Mouse (Mus musculus) ovary, adult 18-20 months (tissue): Measurements from ENCODE around the gene Immp2l.
"Not testable (repeated sequence)": the region's sequence is repeated elsewhere in the genome, so short reads cannot be mapped to it uniquely, and the experiment has no call there.

Experiments used
- DNase-seq: peaks from one replicate; pipeline ENCODE4 v3.0.0; 2022; ENCODE audit warnings: low spot score, mixed read lengths

Immp2l gene

GRCm38 (mm10) chr12:41838334-41838847, 814.5 kb downstream of the Immp2l start:
- DNase-seq: no peak

- DNase-seq: no peak
Measured at GRCm38 (mm10) chr12:41839241-41839640, 815.4 kb downstream of the Immp2l start.

GRCm38 (mm10) chr12:41842694-41843329, 818.9 kb downstream of the Immp2l start:
- no peak for DNase-seq

- no peak for DNase-seq
Measured at GRCm38 (mm10) chr12:41851896-41852470, 828.1 kb downstream of the Immp2l start.

- not testable (repeated sequence) for DNase-seq
Measured at GRCm38 (mm10) chr12:41859652-41860051, 835.8 kb downstream of the Immp2l start.

GRCm38 (mm10) chr12:41868317-41868716, 844.4 kb downstream of the Immp2l start:
- DNase-seq: no peak

GRCm38 (mm10) chr12:41874015-41874414, 850.1 kb downstream of the Immp2l start:
- DNase-seq: no peak

- no peak for DNase-seq
Measured at GRCm38 (mm10) chr12:41877292-41877959, 853.5 kb downstream of the Immp2l start.

- no peak for DNase-seq
Measured at GRCm38 (mm10) chr12:41878493-41878892, 854.6 kb downstream of the Immp2l start.

- DNase-seq: no peak
Measured at GRCm38 (mm10) chr12:41878972-41879371, 855.1 kb downstream of the Immp2l start.

GRCm38 (mm10) chr12:41879412-41879811, 855.5 kb downstream of the Immp2l start:
- no peak for DNase-seq

GRCm38 (mm10) chr12:41880833-41881232, 856.9 kb downstream of the Immp2l start:
- DNase-seq: no peak

GRCm38 (mm10) chr12:41908011-41908410, 884.1 kb downstream of the Immp2l start:
- DNase-seq: no peak

GRCm38 (mm10) chr12:41911626-41912025, 887.7 kb downstream of the Immp2l start:
- DNase-seq: no peak

GRCm38 (mm10) chr12:41937751-41938150, 913.9 kb downstream of the Immp2l start:
- no peak for DNase-seq

GRCm38 (mm10) chr12:41941853-41942252, 918.0 kb downstream of the Immp2l start:
- no peak for DNase-seq

- no peak for DNase-seq
Measured at GRCm38 (mm10) chr12:41944079-41944672, 920.3 kb downstream of the Immp2l start.

GRCm38 (mm10) chr12:41946536-41946935, 922.6 kb downstream of the Immp2l start:
- no peak for DNase-seq

GRCm38 (mm10) chr12:41949409-41949808, 925.5 kb downstream of the Immp2l start:
- no peak for DNase-seq

- DNase-seq: no peak
Measured at GRCm38 (mm10) chr12:41949841-41950241, 926.0 kb downstream of the Immp2l start.

- DNase-seq: no peak
Measured at GRCm38 (mm10) chr12:41950726-41951125, 926.8 kb downstream of the Immp2l start.

- DNase-seq: no peak
Measured at GRCm38 (mm10) chr12:41961038-41961437, 937.1 kb downstream of the Immp2l start.

GRCm38 (mm10) chr12:41991408-41991807, 967.5 kb downstream of the Immp2l start:
- no peak for DNase-seq
